ENCODE assay signal across 10 mouse cellular contexts in genomic region chr2:29515831-29516447, GRCm38 (mm10).
DNase-seq lines count a peak whose midpoint lies in the region; ATAC-seq lines count a peak whose summit lies in the region.
"Had no signal": no experiment of that assay in that cellular context is flagged by ENCODE, and none has a peak within 500 bp of the region (broad histone marks: within the 10 kb centered on the region; RNA-seq: fewer than 3 reads in every experiment).

No protein-coding gene starts in this region.

- ATAC-seq in limb, embryonic 15.5 days (ENCODE audit: insufficient number of reproducible peaks, low FRiP score, low TSS enrichment, low read depth) = 0 out of 2 replicates have a peak, but pooled peaks have one; percentile 19
- ATAC-seq in CD4-positive, CD25-positive, alpha-beta regulatory T cell, adult 4 months = no peak

- 75% methylated on average over 4 of the region's 4 CpGs for WGBS in limb, embryonic 15.5 days

- H3K27me3 ChIP-seq in limb, embryonic 15.5 days = no peaks in the 10 kb centered on the region

- H3K9me3 ChIP-seq in limb, embryonic 15.5 days = no peaks in the 10 kb centered on the region

- no peak overlapping the region for H3K4me3 ChIP-seq in limb, embryonic 15.5 days

- H3K9ac ChIP-seq in limb, embryonic 15.5 days = no peak overlapping the region
- H3K9ac ChIP-seq: lung, embryonic 14.5 days had no signal

- H3K4me1 ChIP-seq in limb, embryonic 15.5 days = peaks cover 18% of the 10 kb centered on the region

- H3K27ac ChIP-seq in limb, embryonic 15.5 days = no peak overlapping the region

- no peak overlapping the region for H3K4me2 ChIP-seq in limb, embryonic 15.5 days
- H3K4me2 ChIP-seq: lung, embryonic 14.5 days had no signal

- peak; percentile 67 for DNase-seq in adrenal gland, adult 2 months
- no peak for DNase-seq in adrenal gland, postnatal 4 days (ENCODE audit: low spot score in 2 of 2)
- peak; percentile 72 for DNase-seq in cerebellum, adult 11 months
- peak; percentile 85 for DNase-seq in gastrocnemius, adult 18-20 months (ENCODE audit: low spot score)
- no peak for DNase-seq in right cerebral cortex, postnatal 25 days
- no peak for DNase-seq in spleen, adult 18-20 months
- DNase-seq: lung, embryonic 14.5 days; thymus, postnatal 36 days had no signal

- no peaks in the 10 kb centered on the region for H3K36me3 ChIP-seq in limb, embryonic 15.5 days

Comparison
In these comparisons a context has a peak if more than half of its experiments do, and no peak if none do; other contexts are left out.
1. DNase-seq: peak in adrenal gland, adult 2 months (single experiment), cerebellum, adult 11 months (single experiment) and gastrocnemius, adult 18-20 months (single experiment); none in adrenal gland, postnatal 4 days (0 of 2), right cerebral cortex, postnatal 25 days (single experiment) and spleen, adult 18-20 months (0 of 2).